Mouse (Mus musculus) heart, embryonic 14.5 days (tissue): ENCODE measurements at regions not wholly inside any gene's neighbourhood (a gene's known extent, or its start where the extent isn't known, plus 50 kb on each side); places are given as distances from the start of the nearest gene placed in this dataset.
"Not testable (repeated sequence)": the region's sequence is repeated elsewhere in the genome, so short reads cannot be mapped to it uniquely, and the experiment has no call there.

ENCODE experiments used
- ATAC-seq: fragments of 200-750 bp; cut with Nextera tagmentation; 2 replicates; pipeline ENCODE4 v1.8.0; 2017; ENCODE audit warnings: low read depth, moderate TSS enrichment; ENCODE audit not compliant: insufficient number of reproducible peaks, insufficient read depth, low FRiP score
- H3K27ac ChIP-seq, 2 experiments: fragments of 200-500 bp in 1 of 2; fragments of 300-500 bp in 1 of 2; sonication (generic) in 1 of 2; replicated peaks in 1 of 2; 2 replicates each; pipeline ENCODE4 v1.5.1; 2012 to 2014; ENCODE audit warnings: low read depth in 2 of 2, low read length in 2 of 2, control low read depth in 1 of 2, mild to moderate bottlenecking in 1 of 2, mixed read lengths in 1 of 2; ENCODE audit not compliant: control insufficient read depth in 1 of 2, insufficient read depth in 1 of 2
- H3K27me3 ChIP-seq: fragments of 300-500 bp; sonication (generic); 2 replicates; pipeline ENCODE4 v1.6.1; 2014; ENCODE audit warnings: mild to moderate bottlenecking, low read length, control low read depth; ENCODE audit not compliant: control insufficient read depth, insufficient read depth
- H3K36me3 ChIP-seq: fragments of 300-500 bp; sonication (generic); 2 replicates; pipeline ENCODE4 v1.6.1; 2014; ENCODE audit warnings: mild to moderate bottlenecking, control low read depth, low read length, mixed read lengths; ENCODE audit not compliant: control insufficient read depth, insufficient read depth
- H3K4me1 ChIP-seq, 2 experiments: fragments of 200-500 bp in 1 of 2; fragments of 300-500 bp in 1 of 2; sonication (generic) in 1 of 2; 2 replicates each; pipeline ENCODE4 v1.6.1; 2012 to 2014; ENCODE audit warnings: low read length in 2 of 2, control low read depth in 1 of 2, mixed read lengths in 1 of 2; ENCODE audit not compliant: control insufficient read depth in 2 of 2, insufficient read depth in 2 of 2
- H3K4me2 ChIP-seq: fragments of 300-500 bp; sonication (generic); 2 replicates; pipeline ENCODE4 v1.6.1; 2014; ENCODE audit warnings: mild to moderate bottlenecking, low read length
- H3K4me3 ChIP-seq, 2 experiments: fragments of 200-500 bp in 1 of 2; fragments of 300-500 bp in 1 of 2; sonication (generic) in 1 of 2; 2 replicates each; pipeline ENCODE4 v1.5.1; 2012 to 2014; ENCODE audit warnings: low read length in 2 of 2, mild to moderate bottlenecking in 2 of 2, control low read depth in 1 of 2, low read depth in 1 of 2, moderate library complexity in 1 of 2; ENCODE audit not compliant: control insufficient read depth in 1 of 2, insufficient read depth in 1 of 2
- H3K9ac ChIP-seq: fragments of 300-500 bp; sonication (generic); 2 replicates; pipeline ENCODE4 v1.6.1; 2014; ENCODE audit warnings: mild to moderate bottlenecking, low read length
- H3K9me3 ChIP-seq: fragments of 300-500 bp; sonication (generic); 2 replicates; pipeline ENCODE4 v1.6.1; 2016; ENCODE audit warnings: low read length, control low read depth; ENCODE audit not compliant: control insufficient read depth
- WGBS: fragments of 180-500 bp; shearing (Covaris S2); extraction: QIAGEN DNeasy Blood & Tissue Kit; methylation state at CpG from one replicate; pipeline ENCODE4 v1.1.7; 2014; 5-methylcytosine and 5-hydroxymethylcytosine counted together

DNA sequence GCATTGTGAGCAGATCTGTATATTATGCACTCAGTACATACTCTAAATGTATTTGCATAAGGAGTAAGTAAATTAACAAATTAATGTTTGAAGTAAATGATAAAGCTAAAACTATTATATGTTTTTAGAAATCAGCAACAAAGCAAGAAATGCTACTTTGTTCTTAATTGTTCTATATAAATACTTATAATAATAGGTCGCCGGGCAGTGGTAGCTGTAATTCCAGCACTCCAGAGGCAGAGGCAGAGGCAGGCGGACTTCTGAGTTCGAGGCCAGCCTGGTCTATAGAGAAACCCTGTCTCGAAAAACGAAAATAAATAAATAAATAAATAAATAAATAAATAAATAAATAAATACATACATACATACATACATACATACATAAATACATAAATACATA is 138.3 kb downstream of the Fam174a start:
- H3K27me3 ChIP-seq, H3K9ac ChIP-seq, H3K36me3 ChIP-seq, H3K4me1 ChIP-seq, H3K4me3 ChIP-seq, H3K9me3 ChIP-seq, H3K27ac ChIP-seq, H3K4me2 ChIP-seq: not testable (repeated sequence)
- WGBS = 76% methylated on average over 6 of the region's 6 CpGs
- ATAC-seq = peak; percentile 84; the same call in 1 of the 2 replicates

DNA sequence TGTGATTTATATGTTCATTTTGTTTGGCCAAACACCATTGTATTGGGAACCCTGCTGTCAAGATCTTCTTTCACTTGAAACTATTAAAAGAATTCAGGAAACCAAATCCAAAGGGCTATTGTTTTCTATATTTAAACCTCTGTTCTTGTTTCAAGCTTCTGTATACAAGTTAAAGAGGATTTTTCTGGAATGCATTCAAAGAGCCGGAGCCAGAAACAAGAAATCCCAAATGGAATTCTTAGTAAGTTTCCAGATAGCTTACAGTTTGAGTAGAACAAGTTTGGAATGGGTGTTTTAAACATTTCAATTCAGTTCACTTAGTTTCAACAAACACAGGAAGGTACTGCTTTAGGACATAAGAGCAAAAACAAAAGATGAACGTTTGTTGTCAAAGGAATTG is 140.8 kb downstream of the Fam174a start:
- H3K27ac ChIP-seq = no peak overlapping the region
- no peaks in the 10 kb centered on the region for H3K4me1 ChIP-seq
- no peak overlapping the region for H3K9ac ChIP-seq
- H3K27me3 ChIP-seq = no peaks in the 10 kb centered on the region
- H3K9me3 ChIP-seq = no peaks in the 10 kb centered on the region
- WGBS = 46% methylated on average over 2 of the region's 2 CpGs
- H3K36me3 ChIP-seq = no peaks in the 10 kb centered on the region
- no peak for ATAC-seq
- H3K4me3 ChIP-seq = no peak overlapping the region
- no peak overlapping the region for H3K4me2 ChIP-seq

DNA sequence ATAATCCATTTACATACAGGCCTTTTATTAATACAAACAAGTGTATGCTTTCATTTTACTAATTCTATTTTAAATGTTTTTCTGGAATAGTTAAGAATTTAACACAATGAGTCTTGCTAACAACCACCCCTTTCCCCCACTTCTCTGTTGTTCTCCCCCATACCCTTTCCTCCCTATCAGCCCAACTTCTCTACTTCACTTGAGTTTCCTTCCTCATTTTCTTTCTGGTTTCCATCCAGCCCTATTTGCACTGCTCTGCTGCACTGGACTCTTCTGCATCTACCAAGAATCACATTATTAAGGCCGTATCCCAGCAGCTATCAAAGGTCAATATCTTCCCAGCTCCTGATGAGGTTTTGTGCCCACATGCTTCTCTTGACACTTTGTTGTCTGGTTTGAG is 145.9 kb downstream of the Fam174a start:
- Histone ChIP-seq H3K4me2 (no peak overlapping the region), H3K36me3 (no peaks in the 10 kb centered on the region), H3K27ac (no peak overlapping the region), H3K9me3 (0 out of 2 replicates have a peak, but pooled peaks cover 4% of the 10 kb centered on the region), H3K4me1 (no peaks in the 10 kb centered on the region), H3K4me3 (no peak overlapping the region), H3K9ac (no peak overlapping the region), H3K27me3 (no peaks in the 10 kb centered on the region)
- no peak for ATAC-seq
- WGBS = 82% methylated on average over 1 of the region's 1 CpGs

DNA sequence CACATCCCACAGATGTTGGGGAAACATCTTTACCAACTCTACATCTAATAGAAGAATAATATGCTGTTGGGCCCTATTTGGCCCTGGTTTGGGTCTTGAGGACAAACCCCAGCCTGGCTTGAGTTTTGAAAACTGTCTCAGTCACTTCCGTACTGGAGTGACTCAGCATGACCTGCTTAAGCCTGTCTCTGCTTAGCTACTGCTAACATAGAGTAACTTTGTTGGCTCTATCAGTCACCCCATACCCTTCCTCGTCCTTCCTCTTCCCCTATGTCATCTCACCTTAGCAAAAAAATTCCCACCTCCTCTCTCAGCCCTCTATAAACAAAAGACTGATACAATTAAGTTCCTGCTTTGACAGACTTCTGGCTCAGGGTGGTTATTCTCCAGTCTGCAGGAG is 154.7 kb downstream of the Fam174a start:
- H3K4me2 ChIP-seq = no peak overlapping the region
- WGBS = 21% methylated on average over 2 of the region's 2 CpGs
- no peaks in the 10 kb centered on the region for H3K27me3 ChIP-seq
- no peak for ATAC-seq
- no peak overlapping the region for H3K9ac ChIP-seq
- no peaks in the 10 kb centered on the region for H3K4me1 ChIP-seq
- H3K27ac ChIP-seq = no peak overlapping the region
- no peak overlapping the region for H3K4me3 ChIP-seq
- no peaks in the 10 kb centered on the region for H3K36me3 ChIP-seq
- no peaks in the 10 kb centered on the region for H3K9me3 ChIP-seq

DNA sequence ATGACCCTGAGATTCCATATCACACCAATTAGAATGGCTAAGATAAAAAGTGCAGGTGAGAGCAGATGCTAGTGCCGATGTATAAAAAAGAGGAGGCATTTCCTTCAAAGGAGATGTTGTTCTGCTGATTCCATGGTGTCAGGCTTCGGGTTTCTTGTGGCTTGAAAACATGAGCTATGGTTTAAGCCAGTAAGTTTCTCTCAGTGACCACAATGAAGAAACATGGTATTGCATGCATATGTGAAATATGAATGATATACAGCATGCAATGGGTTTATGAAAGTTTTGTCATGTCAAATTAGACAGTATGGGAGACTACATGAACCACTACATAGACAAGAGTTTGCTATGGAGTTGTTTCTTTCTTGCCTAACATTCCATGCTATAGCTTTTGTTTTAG is 155.3 kb downstream of the Fam174a start:
- WGBS = 73% methylated on average over 2 of the region's 2 CpGs
- no peaks in the 10 kb centered on the region for H3K9me3 ChIP-seq
- H3K4me3 ChIP-seq = no peak overlapping the region
- H3K4me2 ChIP-seq = no peak overlapping the region
- H3K27ac ChIP-seq = no peak overlapping the region
- H3K36me3 ChIP-seq = no peaks in the 10 kb centered on the region
- no peak for ATAC-seq
- no peak overlapping the region for H3K9ac ChIP-seq
- no peaks in the 10 kb centered on the region for H3K4me1 ChIP-seq
- no peaks in the 10 kb centered on the region for H3K27me3 ChIP-seq

DNA sequence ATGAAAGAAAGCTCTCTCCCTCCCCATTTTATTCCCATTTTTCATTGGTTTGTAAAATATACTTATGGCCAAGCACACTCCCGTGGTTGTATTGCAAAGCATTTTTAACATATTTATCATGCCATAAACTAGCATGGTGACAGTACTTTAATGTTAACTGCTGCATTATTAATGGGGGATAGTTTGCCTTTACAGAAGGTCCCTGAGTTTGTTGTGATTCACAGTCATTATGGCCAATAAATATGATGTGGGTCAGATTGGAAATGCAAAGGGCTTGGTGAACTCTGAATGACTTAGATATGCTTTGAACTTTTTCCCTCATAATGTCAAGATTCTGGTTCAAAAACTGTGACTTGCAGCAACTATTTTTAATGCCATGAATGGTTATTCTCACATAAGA is 157.1 kb downstream of the Fam174a start:
- no peak overlapping the region for H3K27ac ChIP-seq
- ATAC-seq = no peak

DNA sequence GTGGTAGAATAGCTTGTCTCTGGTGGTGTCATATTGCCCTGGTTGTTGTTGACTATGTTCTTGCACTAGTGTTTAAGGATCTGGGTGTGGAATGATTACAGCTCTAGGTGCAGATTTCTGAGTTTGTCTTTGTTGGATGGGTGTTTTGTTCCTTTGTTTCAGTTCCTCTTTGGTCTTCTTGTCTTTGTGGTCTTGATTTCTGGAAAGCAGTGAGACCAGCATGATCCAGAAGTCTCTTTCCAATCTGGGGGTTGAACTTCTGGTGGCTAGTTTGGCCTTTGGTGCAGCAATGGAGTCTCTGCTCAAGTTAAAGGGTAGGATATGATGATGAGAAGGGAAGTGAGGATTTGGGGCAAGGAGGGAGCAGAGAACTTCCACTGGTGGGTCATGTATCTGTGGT is 174.4 kb downstream of the St8sia4 start:
- ATAC-seq = no peak

More for the DNA sequence above, 157.1 kb downstream of the Fam174a start:
- WGBS = 75% methylated on average over 1 of the region's 1 CpGs
- Histone ChIP-seq H3K27me3 (no peaks in the 10 kb centered on the region), H3K4me3 (no peak overlapping the region), H3K4me2 (no peak overlapping the region), H3K9ac (no peak overlapping the region), H3K4me1 (no peaks in the 10 kb centered on the region), H3K9me3 (no peaks in the 10 kb centered on the region), H3K36me3 (no peaks in the 10 kb centered on the region)

DNA sequence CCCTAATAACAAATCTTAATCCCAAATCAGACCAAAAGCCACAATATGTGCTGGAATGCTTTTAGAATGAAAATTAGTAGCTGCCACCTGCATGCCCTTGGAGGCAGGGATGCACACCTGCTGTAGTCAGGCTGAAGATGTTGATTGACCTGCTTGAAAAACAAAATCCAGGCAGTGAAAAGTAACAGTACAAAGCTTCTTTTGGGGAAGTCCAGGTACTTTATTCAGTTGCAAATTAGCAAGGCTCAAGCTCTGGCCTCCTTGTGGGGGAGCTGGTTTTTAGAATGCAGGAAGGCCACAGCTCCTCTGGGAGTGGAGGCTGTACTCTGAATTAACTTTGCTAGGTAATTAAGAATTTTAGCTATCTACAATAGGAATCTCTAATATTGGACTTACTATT is 166.7 kb downstream of the St8sia4 start:
- H3K36me3 ChIP-seq, H3K4me3 ChIP-seq, H3K9ac ChIP-seq, H3K27ac ChIP-seq, H3K27me3 ChIP-seq, ATAC-seq, H3K4me2 ChIP-seq, H3K4me1 ChIP-seq, H3K9me3 ChIP-seq: not testable (repeated sequence)

More for the DNA sequence above, 174.4 kb downstream of the St8sia4 start:
- H3K4me3 ChIP-seq = no peak overlapping the region
- no peak overlapping the region for H3K4me2 ChIP-seq
- H3K27ac ChIP-seq = no peak overlapping the region
- no peaks in the 10 kb centered on the region for H3K36me3 ChIP-seq
- no peaks in the 10 kb centered on the region for H3K27me3 ChIP-seq
- no peaks in the 10 kb centered on the region for H3K9me3 ChIP-seq
- H3K9ac ChIP-seq = no peak overlapping the region
- H3K4me1 ChIP-seq = no peaks in the 10 kb centered on the region
